Mouse (Mus musculus) bone marrow macrophage, adult 2 months (primary cell): ENCODE measurements at regions not wholly inside any gene's neighbourhood (a gene's known extent, or its start where the extent isn't known, plus 50 kb on each side); places are given as distances from the start of the nearest gene placed in this dataset.

Experiments used
- CTCF ChIP-seq: IDR thresholded peaks from 2 replicates; pipeline ENCODE4 v1.5.1; 2012; ENCODE audit warnings: low read depth, mild to moderate bottlenecking, low read length, moderate library complexity
- POLR2A ChIP-seq: IDR thresholded peaks from 2 replicates; pipeline ENCODE4 v1.6.1; 2012; ENCODE audit warnings: mild to moderate bottlenecking, low read depth, low read length, borderline replicate concordance

DNA sequence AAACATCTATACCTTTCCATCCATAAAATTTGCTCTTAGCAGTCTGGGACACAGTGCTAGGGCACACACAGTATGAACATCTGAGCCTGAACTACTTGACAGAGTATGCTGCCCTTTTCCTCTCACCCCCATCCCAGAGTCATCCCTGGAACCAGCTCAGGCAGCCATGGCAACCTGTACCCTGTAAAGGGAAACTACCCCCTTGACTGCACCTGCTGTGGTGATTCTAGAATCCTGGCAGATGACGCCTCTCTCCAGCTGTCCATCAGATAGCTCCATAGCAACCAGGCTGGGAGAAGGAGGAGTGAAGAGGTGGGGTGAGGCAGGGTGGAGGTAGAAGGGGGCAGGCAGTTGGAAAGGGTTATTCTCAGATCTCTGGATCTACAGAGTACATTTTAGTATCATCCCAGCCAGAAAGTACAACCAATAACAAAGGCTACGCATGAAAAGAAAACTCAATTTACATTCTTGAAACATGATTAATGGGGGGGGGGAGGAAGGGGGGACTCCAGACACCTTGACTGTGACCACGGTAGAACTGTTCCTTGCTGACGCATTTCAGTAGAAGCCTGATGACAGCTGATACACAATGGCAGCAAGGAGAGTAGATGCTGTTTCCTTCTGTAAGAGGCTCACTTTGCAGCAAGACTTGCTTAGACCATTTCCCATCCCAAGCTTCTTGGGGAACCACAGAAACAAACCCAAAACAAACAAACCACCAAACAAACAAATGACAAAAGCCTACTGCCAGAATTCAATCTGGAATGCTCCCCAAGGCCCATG lies 97.2 kb upstream of the Rreb1 start:
- TF ChIP-seq POLR2A, result no peak
- TF ChIP-seq CTCF, result no peak
